Mouse (Mus musculus): ENCODE measurements around the gene Slk. TPM values are rescaled to one million over a fixed set of nuclear protein-coding genes. Genes with fewer than 3 reads are reported as not detected.
A peak's percentile ranks its signal among the peaks of the same experiment; 100 is the strongest.

Slk gene
- polyA plus RNA-seq (2014; fragmentation: Nextera tagmentation; extraction: Ambion mirVana) = 24.1 and 26.5 TPM in 2 replicates

GRCm38 (mm10) chr19:47579225-47579787, at the start of gene Slk:
TSS of gene Slk (plus strand) at chr19:47579678.
- ATAC-seq (ENCODE audit: insufficient number of reproducible peaks, insufficient read depth, low FRiP score, low read depth) = peak; percentile 87
- Histone ChIP-seq H3K9ac (ENCODE audit: low read length) (peak within 1 kb of the TSS; percentile 97), H3K4me3 (ENCODE audit: control insufficient read depth in 1 of 2, insufficient read depth in 1 of 2, low read depth in 1 of 2, low read length in 2 of 2) (peak within 1 kb of the TSS; percentile 86 to 99), H3K4me2 (ENCODE audit: low read length) (peak within 1 kb of the TSS; percentile 85), H3K4me1 (ENCODE audit: control insufficient read depth in 2 of 2, insufficient read depth in 2 of 2, low read length in 2 of 2) (peaks cover 5 to 29% of the 10 kb centered on the region in 2 experiments), H3K27me3 (ENCODE audit: control insufficient read depth, insufficient read depth, low read length) (no peaks in the 10 kb centered on the region), H3K9me3 (ENCODE audit: control insufficient read depth, low read length) (no peaks in the 10 kb centered on the region), H3K36me3 (ENCODE audit: control insufficient read depth, insufficient read depth, low read length) (no peaks in the 10 kb centered on the region), H3K27ac (replicated peaks in 1 of 2; ENCODE audit: control insufficient read depth in 1 of 2, insufficient read depth in 1 of 2, low read depth in 2 of 2, low read length in 2 of 2) (peak within 1 kb of the TSS; percentile 98 to 99)
- under 1% methylated on average over 74 of the region's 83 CpGs for WGBS

- H3K27me3 ChIP-seq (ENCODE audit: control insufficient read depth, insufficient read depth, low read length) = no peaks in the 10 kb centered on the region
- peaks cover 8 to 11% of the 10 kb centered on the region in 2 experiments for H3K4me1 ChIP-seq (ENCODE audit: control insufficient read depth in 2 of 2, insufficient read depth in 2 of 2, low read length in 2 of 2)
- H3K27ac ChIP-seq (replicated peaks in 1 of 2; ENCODE audit: control insufficient read depth in 1 of 2, insufficient read depth in 1 of 2, low read depth in 2 of 2, low read length in 2 of 2) = no peak overlapping the region
- WGBS = 86% methylated on average over 5 of the region's 5 CpGs
- no peak overlapping the region for H3K4me2 ChIP-seq (ENCODE audit: low read length)
- no peak overlapping the region for H3K4me3 ChIP-seq (ENCODE audit: control insufficient read depth in 1 of 2, insufficient read depth in 1 of 2, low read depth in 1 of 2, low read length in 2 of 2)
- no peak overlapping the region for H3K9ac ChIP-seq (ENCODE audit: low read length)
- peaks cover 26% of the 10 kb centered on the region for H3K36me3 ChIP-seq (ENCODE audit: control insufficient read depth, insufficient read depth, low read length)
- H3K9me3 ChIP-seq (ENCODE audit: control insufficient read depth, low read length) = peaks cover 3% of the 10 kb centered on the region; the same call in 1 of the 2 replicates
- ATAC-seq (ENCODE audit: insufficient number of reproducible peaks, insufficient read depth, low FRiP score, low read depth) = no peak
Measured at GRCm38 (mm10) chr19:47531309-47531708, 48.2 kb upstream of the Slk start.

GRCm38 (mm10) chr19:47532449-47532848, 47.0 kb upstream of the Slk start:
- H3K36me3 ChIP-seq (ENCODE audit: control insufficient read depth, insufficient read depth, low read length) = peaks cover 22% of the 10 kb centered on the region
- no peak overlapping the region for H3K4me3 ChIP-seq (ENCODE audit: control insufficient read depth in 1 of 2, insufficient read depth in 1 of 2, low read depth in 1 of 2, low read length in 2 of 2)
- ATAC-seq (ENCODE audit: insufficient number of reproducible peaks, insufficient read depth, low FRiP score, low read depth) = no peak
- 88% methylated on average over 3 of the region's 3 CpGs for WGBS
- no peak overlapping the region for H3K4me2 ChIP-seq (ENCODE audit: low read length)
- no peaks in the 10 kb centered on the region for H3K27me3 ChIP-seq (ENCODE audit: control insufficient read depth, insufficient read depth, low read length)
- H3K9ac ChIP-seq (ENCODE audit: low read length) = no peak overlapping the region
- H3K27ac ChIP-seq (replicated peaks in 1 of 2; ENCODE audit: control insufficient read depth in 1 of 2, insufficient read depth in 1 of 2, low read depth in 2 of 2, low read length in 2 of 2) = no peak overlapping the region
- H3K4me1 ChIP-seq (ENCODE audit: control insufficient read depth in 2 of 2, insufficient read depth in 2 of 2, low read length in 2 of 2) = peaks cover 7 to 10% of the 10 kb centered on the region in 2 experiments
- peaks cover 3% of the 10 kb centered on the region; the same call in 1 of the 2 replicates for H3K9me3 ChIP-seq (ENCODE audit: control insufficient read depth, low read length)

DNA sequence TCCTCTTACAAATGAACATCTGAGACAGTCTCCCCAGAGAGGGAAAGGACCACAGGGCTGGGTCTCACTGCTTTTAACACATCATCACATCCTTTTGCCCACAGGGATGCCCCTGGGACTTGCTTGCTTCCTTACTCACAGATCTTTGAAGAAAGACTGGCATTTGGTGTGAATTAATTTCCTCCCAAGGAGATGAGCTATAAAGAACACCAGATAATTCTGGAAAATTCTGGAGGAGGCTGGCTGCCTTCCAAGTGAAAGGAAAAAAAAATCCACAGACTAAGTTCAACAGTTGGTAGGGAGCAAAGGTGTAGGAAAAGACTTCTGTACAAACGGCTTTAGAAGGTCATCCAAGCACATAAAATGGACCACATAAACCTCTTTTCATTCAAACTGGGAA, 45.3 kb upstream of the Slk start:
- Histone ChIP-seq H3K36me3 (ENCODE audit: control insufficient read depth, insufficient read depth, low read length) (peaks cover 12% of the 10 kb centered on the region), H3K4me2 (ENCODE audit: low read length) (no peak overlapping the region), H3K9ac (ENCODE audit: low read length) (no peak overlapping the region), H3K27me3 (ENCODE audit: control insufficient read depth, insufficient read depth, low read length) (no peaks in the 10 kb centered on the region), H3K4me3 (ENCODE audit: control insufficient read depth in 1 of 2, insufficient read depth in 1 of 2, low read depth in 1 of 2, low read length in 2 of 2) (no peak overlapping the region), H3K4me1 (ENCODE audit: control insufficient read depth in 2 of 2, insufficient read depth in 2 of 2, low read length in 2 of 2) (peaks cover 19 to 27% of the 10 kb centered on the region in 2 experiments), H3K9me3 (ENCODE audit: control insufficient read depth, low read length) (peaks cover 3% of the 10 kb centered on the region; the same call in 1 of the 2 replicates), H3K27ac (replicated peaks in 1 of 2; ENCODE audit: control insufficient read depth in 1 of 2, insufficient read depth in 1 of 2, low read depth in 2 of 2, low read length in 2 of 2) (no peak overlapping the region)
- WGBS = 58% methylated on average over 1 of the region's 1 CpGs
- no peak for ATAC-seq (ENCODE audit: insufficient number of reproducible peaks, insufficient read depth, low FRiP score, low read depth)

DNA sequence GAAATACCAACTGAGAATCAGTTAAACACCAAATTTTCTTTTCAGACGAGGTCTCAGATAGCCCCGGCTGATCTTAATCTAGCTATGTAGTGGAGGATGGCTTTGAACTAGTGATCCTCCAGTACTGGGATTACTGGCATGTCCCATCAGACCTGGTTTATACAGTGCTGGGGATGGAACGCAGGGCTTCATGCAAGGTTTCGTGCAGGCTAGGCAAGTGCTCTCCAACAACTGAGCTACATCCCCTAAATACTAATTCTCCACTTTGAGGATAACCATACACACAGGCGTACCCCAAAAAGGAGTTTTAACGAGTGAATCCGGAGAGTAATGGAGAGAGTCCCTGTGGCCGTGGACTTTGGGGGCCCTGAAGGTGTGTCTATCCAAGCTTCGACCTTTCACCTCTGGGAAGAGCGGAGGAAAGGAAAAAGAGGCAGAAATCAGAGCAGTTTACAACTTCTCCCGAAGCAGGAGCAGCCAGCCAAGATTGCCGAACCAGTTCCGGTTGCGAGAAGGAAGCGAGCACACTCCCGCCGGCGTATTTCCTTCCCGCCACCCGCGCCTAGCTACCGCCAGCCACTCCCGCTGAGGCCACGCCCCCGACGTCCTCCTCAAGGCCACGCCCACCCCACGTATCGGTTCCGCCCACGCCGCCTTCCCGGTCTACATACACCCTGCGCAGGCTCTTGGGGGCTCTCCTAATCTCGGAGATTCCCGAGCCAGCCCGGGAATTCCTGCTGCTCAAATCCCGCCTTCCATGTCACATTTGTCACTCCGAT, 42.8 kb upstream of the Slk start:
- Histone ChIP-seq H3K27me3 (ENCODE audit: control insufficient read depth, insufficient read depth, low read length) (no peaks in the 10 kb centered on the region), H3K27ac (replicated peaks in 1 of 2; ENCODE audit: control insufficient read depth in 1 of 2, insufficient read depth in 1 of 2, low read depth in 2 of 2, low read length in 2 of 2) (peak overlapping the region; percentile 94), H3K4me1 (ENCODE audit: control insufficient read depth in 2 of 2, insufficient read depth in 2 of 2, low read length in 2 of 2) (peaks cover 19 to 28% of the 10 kb centered on the region in 2 experiments), H3K36me3 (ENCODE audit: control insufficient read depth, insufficient read depth, low read length) (peaks cover 12% of the 10 kb centered on the region), H3K4me2 (ENCODE audit: low read length) (peak overlapping the region; percentile 76), H3K9me3 (ENCODE audit: control insufficient read depth, low read length) (peaks cover 3% of the 10 kb centered on the region; the same call in 1 of the 2 replicates), H3K4me3 (ENCODE audit: control insufficient read depth in 1 of 2, insufficient read depth in 1 of 2, low read depth in 1 of 2, low read length in 2 of 2) (peak overlapping the region; percentile 57 to 76), H3K9ac (ENCODE audit: low read length) (peak overlapping the region; percentile 78)
- WGBS = 3% methylated on average over 39 of the region's 39 CpGs
- ATAC-seq (ENCODE audit: insufficient number of reproducible peaks, insufficient read depth, low FRiP score, low read depth) = peak; percentile 94

DNA sequence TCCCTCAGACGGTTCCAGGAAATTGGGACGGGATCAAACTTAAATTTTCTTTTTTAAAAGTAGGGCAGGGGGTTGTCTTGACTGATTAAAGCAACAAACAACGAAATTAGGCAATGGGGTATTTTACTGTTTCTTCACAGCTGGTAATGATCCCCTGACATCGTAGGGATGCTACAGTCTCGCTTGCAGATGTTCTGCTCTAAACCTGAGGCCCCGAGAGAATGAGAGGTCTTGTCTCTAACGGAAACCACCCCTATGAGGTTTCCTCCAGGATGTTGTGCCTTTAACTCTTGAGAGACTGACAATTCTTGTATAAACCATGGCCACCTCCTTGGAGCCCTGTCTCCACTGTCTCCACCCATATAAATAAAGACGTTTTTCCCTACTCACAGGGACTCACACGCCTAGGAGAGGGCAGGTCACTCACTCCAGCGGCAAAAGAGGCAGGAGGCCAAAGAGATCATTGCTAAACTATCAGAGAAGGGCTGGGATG, 42.1 kb upstream of the Slk start, which contains the start of gene Stn1:
TSS of gene Stn1 (minus strand) at position 208 of the 493 bp plus-strand sequence.
- peak within 1 kb of the TSS; percentile 57 to 76 for H3K4me3 ChIP-seq (ENCODE audit: control insufficient read depth in 1 of 2, insufficient read depth in 1 of 2, low read depth in 1 of 2, low read length in 2 of 2)
- H3K4me2 ChIP-seq (ENCODE audit: low read length) = peak within 1 kb of the TSS; percentile 76
- peak within 1 kb of the TSS; percentile 78 for H3K9ac ChIP-seq (ENCODE audit: low read length)
- no peaks in the 10 kb centered on the region for H3K27me3 ChIP-seq (ENCODE audit: control insufficient read depth, insufficient read depth, low read length)
- H3K36me3 ChIP-seq (ENCODE audit: control insufficient read depth, insufficient read depth, low read length) = peaks cover 11% of the 10 kb centered on the region
- WGBS = 4% methylated on average over 10 of the region's 10 CpGs
- peaks cover 2% of the 10 kb centered on the region; the same call in 1 of the 2 replicates for H3K9me3 ChIP-seq (ENCODE audit: control insufficient read depth, low read length)
- no peak for ATAC-seq (ENCODE audit: insufficient number of reproducible peaks, insufficient read depth, low FRiP score, low read depth)
- peaks cover 23 to 33% of the 10 kb centered on the region in 2 experiments for H3K4me1 ChIP-seq (ENCODE audit: control insufficient read depth in 2 of 2, insufficient read depth in 2 of 2, low read length in 2 of 2)
- H3K27ac ChIP-seq (replicated peaks in 1 of 2; ENCODE audit: control insufficient read depth in 1 of 2, insufficient read depth in 1 of 2, low read depth in 2 of 2, low read length in 2 of 2) = peak within 1 kb of the TSS; percentile 94

DNA sequence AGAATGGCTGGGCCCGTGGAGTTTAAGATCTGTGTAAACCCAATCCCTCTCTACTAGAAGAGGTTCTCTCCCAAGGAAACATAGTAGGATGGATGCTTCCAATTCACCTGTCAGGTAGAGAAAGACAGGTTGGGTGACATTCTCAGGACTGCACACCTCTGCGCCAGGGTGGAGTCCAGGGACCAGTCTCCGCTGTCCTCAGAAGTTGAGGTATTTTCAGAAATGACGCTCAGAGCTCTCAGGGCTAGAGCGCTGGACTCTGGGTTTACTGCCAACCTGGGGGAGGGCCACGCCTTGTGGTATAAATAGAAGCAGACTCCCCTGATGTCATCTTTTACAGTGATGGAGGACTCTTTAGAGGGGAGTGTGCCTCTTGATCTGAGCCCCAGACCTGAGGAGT, 41.6 kb upstream of the Slk start:
- H3K27me3 ChIP-seq (ENCODE audit: control insufficient read depth, insufficient read depth, low read length) = no peaks in the 10 kb centered on the region
- WGBS = 27% methylated on average over 6 of the region's 6 CpGs
- H3K4me2 ChIP-seq (ENCODE audit: low read length) = peak overlapping the region; percentile 76
- no peaks in the 10 kb centered on the region for H3K9me3 ChIP-seq (ENCODE audit: control insufficient read depth, low read length)
- peaks cover 6% of the 10 kb centered on the region for H3K36me3 ChIP-seq (ENCODE audit: control insufficient read depth, insufficient read depth, low read length)
- peak overlapping the region in 1 of 2 experiments; percentile 57; a peak in 1 of 4 replicates for H3K4me3 ChIP-seq (ENCODE audit: control insufficient read depth in 1 of 2, insufficient read depth in 1 of 2, low read depth in 1 of 2, low read length in 2 of 2)
- peak overlapping the region; percentile 78 for H3K9ac ChIP-seq (ENCODE audit: low read length)
- H3K27ac ChIP-seq (replicated peaks in 1 of 2; ENCODE audit: control insufficient read depth in 1 of 2, insufficient read depth in 1 of 2, low read depth in 2 of 2, low read length in 2 of 2) = peak overlapping the region; percentile 94
- peaks cover 26 to 37% of the 10 kb centered on the region in 2 experiments for H3K4me1 ChIP-seq (ENCODE audit: control insufficient read depth in 2 of 2, insufficient read depth in 2 of 2, low read length in 2 of 2)
- peak; percentile 66 for ATAC-seq (ENCODE audit: insufficient number of reproducible peaks, insufficient read depth, low FRiP score, low read depth)
